ENCODE assay signal across 9 mouse cellular contexts in the genomic region with DNA sequence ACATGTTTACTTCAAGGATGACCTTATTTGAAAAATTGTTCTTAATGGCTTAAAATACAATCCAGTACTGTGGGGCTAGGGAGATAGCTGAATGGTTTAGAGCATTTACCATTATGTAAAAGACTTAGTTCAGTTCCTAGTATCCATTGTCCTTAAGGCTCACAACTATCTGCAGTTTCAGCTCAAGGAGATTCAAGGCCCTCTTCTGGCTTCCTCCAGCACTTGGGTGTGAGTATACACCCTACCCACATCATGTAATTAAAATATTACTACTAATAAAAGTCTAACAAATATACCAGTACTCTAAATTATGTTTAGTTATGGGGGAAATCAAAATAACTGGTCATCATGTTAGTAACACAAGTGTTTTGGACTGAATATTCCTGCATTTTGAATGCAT. TPM values are rescaled to one million over a fixed set of nuclear protein-coding genes. Genes with fewer than 3 reads are reported as not detected.
A peak's percentile ranks its signal among the peaks of the same experiment; 100 is the strongest.
DNase-seq lines count a peak whose midpoint lies in the region; ATAC-seq and TF ChIP-seq lines count a peak whose summit lies in the region.
"Had no signal": no experiment of that assay in that cellular context is flagged by ENCODE, and none has a peak within 500 bp of the region (broad histone marks: within the 10 kb centered on the region; RNA-seq: fewer than 3 reads in every experiment).

No protein-coding gene starts in this region.

- H3K4me1 ChIP-seq in kidney, embryonic 15.5 days = peaks cover 12% of the 10 kb centered on the region; the same call in 1 of the 2 replicates
- H3K4me1 ChIP-seq in intestine, embryonic 14.5 days (replicated peaks; ENCODE audit: control insufficient read depth, insufficient read depth, low read length) = peaks cover 4% of the 10 kb centered on the region; the same call in 1 of the 2 replicates

- no peak for ATAC-seq in kidney, embryonic 15.5 days (replicated peaks; ENCODE audit: low FRiP score)
- ATAC-seq in intestine, embryonic 14.5 days (replicated peaks; ENCODE audit: low FRiP score, low TSS enrichment, low read depth) = no peak

- H3K36me3 ChIP-seq in kidney, embryonic 15.5 days = peaks cover 32% of the 10 kb centered on the region
- peaks cover 42% of the 10 kb centered on the region for H3K36me3 ChIP-seq in intestine, embryonic 14.5 days (ENCODE audit: control insufficient read depth, insufficient read depth, low read length)
- H3K36me3 ChIP-seq in myocyte (ENCODE audit: control insufficient read depth, insufficient read depth) = peaks cover 39% of the 10 kb centered on the region

- intact Hi-C loops in gastrocnemius, postnatal 36 days (cut with DNase I) = no loop called here

- H3K4me2 ChIP-seq in kidney, embryonic 15.5 days = peak overlapping the region; percentile 77
- peak overlapping the region; percentile 56 for H3K4me2 ChIP-seq in intestine, embryonic 14.5 days (ENCODE audit: low read length)
- H3K4me2 ChIP-seq in myocyte (ENCODE audit: low read depth) = peak overlapping the region; percentile 68

- peak overlapping the region; percentile 78 for H3K4me3 ChIP-seq in kidney, embryonic 15.5 days (replicated peaks)
- H3K4me3 ChIP-seq in intestine, embryonic 14.5 days (ENCODE audit: low read depth, low read length) = peak overlapping the region; percentile 82
- H3K4me3 ChIP-seq in myocyte = peak overlapping the region; percentile 78

- DNase-seq in kidney, adult 18-20 months = no peak
- DNase-seq in embryo, embryonic 10.5 days (ENCODE audit: low spot score) = peak; percentile 31
- no peak for DNase-seq in intestine, embryonic 14.5 days (ENCODE audit: low spot score)
- no peak for DNase-seq in urinary bladder, postnatal 25 days (ENCODE audit: low spot score)
- DNase-seq in T-cell, adult 2 months (ENCODE audit: low spot score) = no peak
- no peak for DNase-seq in gastrocnemius, postnatal 36 days
- DNase-seq: gastrocnemius, postnatal 10 days had no signal

- no peaks in the 10 kb centered on the region for H3K27me3 ChIP-seq in kidney, embryonic 15.5 days
- no peaks in the 10 kb centered on the region for H3K27me3 ChIP-seq in intestine, embryonic 14.5 days (replicated peaks; ENCODE audit: control insufficient read depth, insufficient read depth, low read length)
- no peaks in the 10 kb centered on the region for H3K27me3 ChIP-seq in myocyte (ENCODE audit: control insufficient read depth, insufficient read depth, insufficient read length)

- H3ac ChIP-seq in myocyte (ENCODE audit: control insufficient read depth, insufficient read length) = no peak overlapping the region

- H3K9ac ChIP-seq in kidney, embryonic 15.5 days = peak overlapping the region; percentile 33; the same call in 1 of the 2 replicates
- H3K9ac ChIP-seq in intestine, embryonic 14.5 days (ENCODE audit: low read length) = peak overlapping the region; percentile 65

- no peak overlapping the region for H3K27ac ChIP-seq in kidney, embryonic 15.5 days
- H3K27ac ChIP-seq in intestine, embryonic 14.5 days (ENCODE audit: low read depth) = no peak overlapping the region

- no peak for TF ChIP-seq POLR2A in myocyte (IDR thresholded peaks at IDR 0.05; ENCODE audit: insufficient read length, low read depth)

- H3K9me3 ChIP-seq in kidney, embryonic 15.5 days (replicated peaks) = no peaks in the 10 kb centered on the region
- no peaks in the 10 kb centered on the region for H3K9me3 ChIP-seq in intestine, embryonic 14.5 days (ENCODE audit: control insufficient read depth, low read length)

- peaks cover 21% of the 10 kb centered on the region for H3K79me2 ChIP-seq in myocyte (ENCODE audit: control insufficient read depth, insufficient read depth)

TF ChIP-seq in myocyte, 11 proteins besides CTCF, POLR2A, EP300 and RAD21:
- no peak for TF ChIP-seq REST (IDR thresholded peaks at IDR 0.05; ENCODE audit: insufficient read depth, insufficient read length)
- no peak for TF ChIP-seq POLR2AphosphoS2 (IDR thresholded peaks at IDR 0.05; ENCODE audit: insufficient read length, low read depth)
- TF ChIP-seq E2F4 (IDR thresholded peaks at IDR 0.05; ENCODE audit: insufficient read depth) = no peak
- no peak for TF ChIP-seq SRF (IDR thresholded peaks at IDR 0.05; ENCODE audit: control insufficient read depth, insufficient read length, low read depth)
- no peak for TF ChIP-seq MYOD1 (IDR thresholded peaks at IDR 0.05; ENCODE audit: control insufficient read depth in 1 of 3, insufficient read length in 2 of 3, low read depth in 2 of 3)
- no peak for TF ChIP-seq TCF3 (IDR thresholded peaks at IDR 0.05; ENCODE audit: insufficient read length, low read depth)
- no peak for TF ChIP-seq MAX (IDR thresholded peaks at IDR 0.05; ENCODE audit: low read depth)
- TF ChIP-seq TCF12 (IDR thresholded peaks at IDR 0.05; ENCODE audit: insufficient read depth, poor library complexity, severe bottlenecking) = no peak
- TF ChIP-seq MYOG (IDR thresholded peaks at IDR 0.05; ENCODE audit: control insufficient read depth in 1 of 3, insufficient read depth in 1 of 3, insufficient read length in 2 of 3, low read depth in 2 of 3) = no peak
- no peak for TF ChIP-seq USF1 (IDR thresholded peaks at IDR 0.05; ENCODE audit: low read depth)
- no peak for TF ChIP-seq CEBPB (IDR thresholded peaks at IDR 0.05; ENCODE audit: insufficient read depth, poor library complexity, severe bottlenecking)

RNA-seq across cellular contexts. Expression of gene Kdelc1, which starts 1.0 kb away (rescaled TPM):
- 66.4 and 68.3 TPM in 2 replicates for polyA plus RNA-seq in kidney, embryonic 15.5 days (2015; fragmentation: Nextera tagmentation; extraction: Ambion mirVana)
- 58.4 and 65.0 TPM in 2 replicates for polyA plus RNA-seq in intestine, embryonic 14.5 days (2014; fragmentation: Nextera tagmentation; extraction: Ambion mirVana)
- 17.3 TPM for polyA plus RNA-seq in myocyte (2012; fragmentation: generic; extraction: Trizol)
- 1 to 10 TPM; 6.4 to 6.7 TPM for total RNA-seq in gastrocnemius, postnatal 36 days (2021)

RNA-seq across cellular contexts. Expression of gene Bivm, which starts 1.2 kb away (rescaled TPM):
- polyA plus RNA-seq in kidney, embryonic 15.5 days (2015; fragmentation: Nextera tagmentation; extraction: Ambion mirVana) = 19.7 and 20.8 TPM in 2 replicates
- 20.4 and 24.5 TPM in 2 replicates for polyA plus RNA-seq in intestine, embryonic 14.5 days (2014; fragmentation: Nextera tagmentation; extraction: Ambion mirVana)
- polyA plus RNA-seq in myocyte (2012; fragmentation: generic; extraction: Trizol) = 8.1 TPM
- 1 to 10 TPM; 4.7 to 5.1 TPM for total RNA-seq in gastrocnemius, postnatal 36 days (2021)

RNA-seq across cellular contexts. Expression of gene Tex30, which starts 15.3 kb away (rescaled TPM):
- polyA plus RNA-seq in kidney, embryonic 15.5 days (2015; fragmentation: Nextera tagmentation; extraction: Ambion mirVana) = 78.2 and 93.3 TPM in 2 replicates
- 83.9 and 88.1 TPM in 2 replicates for polyA plus RNA-seq in intestine, embryonic 14.5 days (2014; fragmentation: Nextera tagmentation; extraction: Ambion mirVana)
- 6.5 TPM for polyA plus RNA-seq in myocyte (2012; fragmentation: generic; extraction: Trizol)
- total RNA-seq in gastrocnemius, postnatal 36 days (2021) = 1 to 10 TPM; 3.4 to 4.7 TPM

RNA-seq across cellular contexts. Expression of gene Ercc5, which starts 30.0 kb away (rescaled TPM):
- 17.1 and 17.7 TPM in 2 replicates for polyA plus RNA-seq in kidney, embryonic 15.5 days (2015; fragmentation: Nextera tagmentation; extraction: Ambion mirVana)
- 18.4 and 18.5 TPM in 2 replicates for polyA plus RNA-seq in intestine, embryonic 14.5 days (2014; fragmentation: Nextera tagmentation; extraction: Ambion mirVana)
- polyA plus RNA-seq in myocyte (2012; fragmentation: generic; extraction: Trizol) = 5.1 TPM
- 10 to 100 TPM; 13.5 to 15.7 TPM for total RNA-seq in gastrocnemius, postnatal 36 days (2021)

RNA-seq across cellular contexts. Expression of gene Gm8251, which starts 55.8 kb away (rescaled TPM):
- 0.12 and 0.14 TPM in 2 replicates for polyA plus RNA-seq in kidney, embryonic 15.5 days (2015; fragmentation: Nextera tagmentation; extraction: Ambion mirVana)
- 0.04 and 0.13 TPM in 2 replicates for polyA plus RNA-seq in intestine, embryonic 14.5 days (2014; fragmentation: Nextera tagmentation; extraction: Ambion mirVana)
- not detected for polyA plus RNA-seq in myocyte (2012; fragmentation: generic; extraction: Trizol)
- not detected for total RNA-seq in gastrocnemius, postnatal 36 days (2021)
- total RNA-seq: gastrocnemius, postnatal 10 days had no signal

Comparison
In these comparisons a context has a peak if more than half of its experiments do, and no peak if none do; other contexts are left out.
1. RNA of gene Tex30, which starts 15.3 kb away (polyA plus RNA-seq): 83.9 to 88.1 TPM in intestine, embryonic 14.5 days and 78.2 to 93.3 TPM in kidney, embryonic 15.5 days; 6.5 TPM in myocyte (single experiment); every median in the first group is over 10 times any median in the second.
2. Peak in every context shown above with its lines, with median percentiles within 50 percentile points of each other: H3K4me2 ChIP-seq and H3K4me3 ChIP-seq.